ENCODE assay signal across 35 mouse cellular contexts in genomic region chr3:36360933-36361332, GRCm38 (mm10).
"Had no signal": no experiment of that assay in that cellular context is flagged by ENCODE, and none has a peak within 500 bp of the region (broad histone marks: within the 10 kb centered on the region; RNA-seq: fewer than 3 reads in every experiment).

No protein-coding gene starts in this region.

- H3K4me3 ChIP-seq: heart, embryonic 10.5 days; heart, embryonic 12.5 days; heart, embryonic 13.5 days; heart, embryonic 15.5 days; hindbrain, embryonic 10.5 days; hindbrain, embryonic 12.5 days; hindbrain, embryonic 13.5 days; hindbrain, embryonic 15.5 days; intestine, embryonic 15.5 days; kidney, embryonic 15.5 days; layer of hippocampus, adult 2 months had no signal

- H3K9me3 ChIP-seq: heart, embryonic 10.5 days; heart, embryonic 12.5 days; heart, embryonic 13.5 days; heart, embryonic 15.5 days; hindbrain, embryonic 10.5 days; hindbrain, embryonic 12.5 days; hindbrain, embryonic 13.5 days; hindbrain, embryonic 15.5 days; intestine, embryonic 15.5 days; kidney, embryonic 15.5 days had no signal

- H3K36me3 ChIP-seq: heart, embryonic 10.5 days; heart, embryonic 12.5 days; heart, embryonic 13.5 days; heart, embryonic 15.5 days; hindbrain, embryonic 10.5 days; hindbrain, embryonic 12.5 days; hindbrain, embryonic 13.5 days; hindbrain, embryonic 15.5 days; intestine, embryonic 15.5 days; kidney, embryonic 15.5 days had no signal

- H3K4me1 ChIP-seq: heart, embryonic 10.5 days; heart, embryonic 12.5 days; heart, embryonic 13.5 days; heart, embryonic 15.5 days; hindbrain, embryonic 10.5 days; hindbrain, embryonic 12.5 days; hindbrain, embryonic 13.5 days; hindbrain, embryonic 15.5 days; intestine, embryonic 15.5 days; kidney, embryonic 15.5 days had no signal

- H3K9ac ChIP-seq: heart, embryonic 12.5 days; heart, embryonic 13.5 days; heart, embryonic 15.5 days; hindbrain, embryonic 12.5 days; hindbrain, embryonic 13.5 days; hindbrain, embryonic 14.5 days; hindbrain, embryonic 15.5 days; intestine, embryonic 15.5 days; kidney, embryonic 15.5 days had no signal

- ATAC-seq: hindbrain, embryonic 16.5 days; hindbrain, postnatal 0 days; inflammation-experienced regulatory T-cells, adult 6 months; intestine, embryonic 15.5 days; intestine, embryonic 16.5 days; intestine, postnatal 0 days had no signal

- H3K4me2 ChIP-seq: heart, embryonic 11.5 days; heart, embryonic 12.5 days; heart, embryonic 13.5 days; heart, embryonic 15.5 days; hindbrain, embryonic 12.5 days; hindbrain, embryonic 13.5 days; hindbrain, embryonic 14.5 days; hindbrain, embryonic 15.5 days; intestine, embryonic 15.5 days; kidney, embryonic 15.5 days had no signal

- H3K27me3 ChIP-seq: heart, embryonic 12.5 days; heart, embryonic 13.5 days; heart, embryonic 15.5 days; hindbrain, embryonic 12.5 days; hindbrain, embryonic 13.5 days; hindbrain, embryonic 15.5 days; intestine, embryonic 15.5 days; kidney, embryonic 15.5 days had no signal

- H3K27ac ChIP-seq: heart, embryonic 10.5 days; heart, embryonic 13.5 days; heart, embryonic 15.5 days; hindbrain, embryonic 10.5 days; hindbrain, embryonic 12.5 days; hindbrain, embryonic 13.5 days; hindbrain, embryonic 14.5 days; hindbrain, embryonic 15.5 days; hindbrain, postnatal 0 days; intestine, embryonic 15.5 days; kidney, embryonic 15.5 days; kidney, postnatal 0 days; layer of hippocampus, adult 2 months had no signal

- DNase-seq: heart, postnatal 10 days; heart, postnatal 14 days; heart, postnatal 36 days; heart, postnatal 4 days; kidney, adult 11 months; kidney, adult 18-20 months; kidney, adult 2 months; kidney, adult 8-10 months; kidney, adult 9 months; kidney, postnatal 10 days; kidney, postnatal 14 days; kidney, postnatal 25 days; kidney, postnatal 36 days; kidney, postnatal 4 days; layer of hippocampus, adult 9-11 months; layer of hippocampus, postnatal 36 days had no signal
